Comparison of ENCODE assay signal across 18 mouse cellular contexts in the genomic region with DNA sequence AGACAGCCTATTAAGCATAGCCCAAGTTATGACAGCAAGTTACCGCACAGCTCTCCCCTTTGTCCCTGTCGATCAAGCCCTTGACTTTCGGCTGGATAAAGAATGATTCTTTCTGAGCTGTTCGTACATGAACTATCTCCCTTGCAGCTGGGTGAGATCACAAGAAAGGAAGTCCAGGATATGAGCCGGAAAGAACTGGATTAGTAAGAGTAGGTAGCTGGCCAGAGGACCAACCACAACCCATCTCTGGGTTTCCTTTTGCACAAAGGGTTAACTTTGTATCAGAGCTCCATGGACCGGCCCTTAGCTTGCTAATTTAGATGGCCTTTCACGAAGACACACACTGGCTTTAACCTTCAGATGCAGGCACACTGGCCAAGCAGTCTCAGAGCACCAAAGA.
A peak's percentile ranks its signal among the peaks of the same experiment; 100 is the strongest.
DNase-seq lines count a peak whose midpoint lies in the region; ATAC-seq and TF ChIP-seq lines count a peak whose summit lies in the region.
"Had no signal": no experiment of that assay in that cellular context is flagged by ENCODE, and none has a peak within 500 bp of the region (broad histone marks: within the 10 kb centered on the region; RNA-seq: fewer than 3 reads in every experiment).

No protein-coding gene starts in this region.

- no peak overlapping the region for H3K9ac ChIP-seq in heart, embryonic 12.5 days
- H3K9ac ChIP-seq in liver, postnatal 0 days (replicated peaks), result no peak overlapping the region
- no peak overlapping the region for H3K9ac ChIP-seq in liver, embryonic 12.5 days
- H3K9ac ChIP-seq in lung, postnatal 0 days (replicated peaks; ENCODE audit: low read depth), result no peak overlapping the region
- H3K9ac ChIP-seq in hindbrain, postnatal 0 days (replicated peaks; ENCODE audit: low read length), result no peak overlapping the region
- H3K9ac ChIP-seq: embryonic facial prominence, embryonic 13.5 days; forebrain, embryonic 13.5 days; hindbrain, embryonic 15.5 days had no signal

- no peak for TF ChIP-seq CTCF in liver, postnatal 0 days (IDR thresholded peaks at IDR 0.05; ENCODE audit: low read depth)
- no peak for TF ChIP-seq CTCF in lung, postnatal 0 days (IDR thresholded peaks at IDR 0.05)
- TF ChIP-seq CTCF in hindbrain, postnatal 0 days (IDR thresholded peaks at IDR 0.05; ENCODE audit: low read depth), result no peak

- H3K27me3 ChIP-seq in heart, embryonic 12.5 days (replicated peaks), result no peaks in the 10 kb centered on the region
- H3K27me3 ChIP-seq in liver, postnatal 0 days (ENCODE audit: insufficient read depth, low read length), result no peaks in the 10 kb centered on the region
- 0 out of 2 replicates have a peak, but pooled peaks cover 3% of the 10 kb centered on the region for H3K27me3 ChIP-seq in liver, embryonic 12.5 days (replicated peaks)
- H3K27me3 ChIP-seq in lung, postnatal 0 days (replicated peaks; ENCODE audit: insufficient read depth, low read length), result no peaks in the 10 kb centered on the region
- H3K27me3 ChIP-seq in hindbrain, postnatal 0 days (ENCODE audit: insufficient read depth, low read length), result no peaks in the 10 kb centered on the region
- H3K27me3 ChIP-seq: embryonic facial prominence, embryonic 13.5 days; forebrain, embryonic 13.5 days; hindbrain, embryonic 15.5 days had no signal

- no peak overlapping the region for H3K4me2 ChIP-seq in heart, embryonic 12.5 days
- H3K4me2 ChIP-seq in liver, postnatal 0 days (ENCODE audit: low read depth, low read length), result no peak overlapping the region
- no peak overlapping the region for H3K4me2 ChIP-seq in liver, embryonic 12.5 days
- no peak overlapping the region for H3K4me2 ChIP-seq in lung, postnatal 0 days (replicated peaks; ENCODE audit: low read depth, low read length)
- H3K4me2 ChIP-seq in hindbrain, postnatal 0 days (ENCODE audit: low read depth, low read length), result no peak overlapping the region
- H3K4me2 ChIP-seq: embryonic facial prominence, embryonic 13.5 days; forebrain, embryonic 13.5 days; heart, embryonic 11.5 days; hindbrain, embryonic 15.5 days had no signal

- no peak for DNase-seq in heart, adult 11 months
- no peak for DNase-seq in liver, postnatal 0 days
- peak; percentile 36 for DNase-seq in lung, postnatal 0 days (ENCODE audit: low spot score)
- no peak for DNase-seq in lung, postnatal 25 days (ENCODE audit: low spot score)
- DNase-seq in hindbrain, postnatal 0 days (ENCODE audit: low spot score), result no peak
- DNase-seq: adrenal gland, adult 2 months; adrenal gland, postnatal 25 days; cerebellum, adult 18-20 months; cerebellum, adult 9-11 months; cerebellum, postnatal 36 days; gastrocnemius, adult 2 months; gastrocnemius, postnatal 25 days had no signal

- WGBS in heart, embryonic 12.5 days, result 39% methylated on average over 7 of the region's 7 CpGs
- WGBS in liver, postnatal 0 days (ENCODE audit: insufficient replicate concordance), result 42% methylated on average over 7 of the region's 7 CpGs
- 34% methylated on average over 7 of the region's 7 CpGs for WGBS in liver, embryonic 12.5 days (ENCODE audit: insufficient replicate concordance)
- 27% methylated on average over 7 of the region's 7 CpGs for WGBS in lung, postnatal 0 days
- 66% methylated on average over 7 of the region's 7 CpGs for WGBS in hindbrain, postnatal 0 days

- no peaks in the 10 kb centered on the region for H3K9me3 ChIP-seq in heart, embryonic 12.5 days (replicated peaks)
- H3K9me3 ChIP-seq in liver, postnatal 0 days (ENCODE audit: low read length), result no peaks in the 10 kb centered on the region
- H3K9me3 ChIP-seq in liver, embryonic 12.5 days (replicated peaks), result no peaks in the 10 kb centered on the region
- H3K9me3 ChIP-seq in lung, postnatal 0 days (ENCODE audit: low read length), result no peaks in the 10 kb centered on the region
- H3K9me3 ChIP-seq in hindbrain, postnatal 0 days (ENCODE audit: low read length), result no peaks in the 10 kb centered on the region
- H3K9me3 ChIP-seq: embryonic facial prominence, embryonic 13.5 days; forebrain, embryonic 13.5 days; hindbrain, embryonic 15.5 days had no signal

- no peak overlapping the region for H3K4me3 ChIP-seq in heart, embryonic 12.5 days
- H3K4me3 ChIP-seq in liver, postnatal 0 days (ENCODE audit: low read depth, low read length), result no peak overlapping the region
- no peak overlapping the region for H3K4me3 ChIP-seq in liver, embryonic 12.5 days
- H3K4me3 ChIP-seq in lung, postnatal 0 days (ENCODE audit: low read depth, low read length), result no peak overlapping the region
- H3K4me3 ChIP-seq in hindbrain, postnatal 0 days (ENCODE audit: low read length), result no peak overlapping the region
- H3K4me3 ChIP-seq: embryonic facial prominence, embryonic 13.5 days; forebrain, embryonic 13.5 days; gastrocnemius, adult 2 months; hindbrain, embryonic 15.5 days had no signal

- no peak for TF ChIP-seq EP300 in liver, postnatal 0 days (IDR thresholded peaks at IDR 0.05; ENCODE audit: low read depth)
- TF ChIP-seq EP300 in lung, postnatal 0 days (IDR thresholded peaks at IDR 0.05), result no peak; the same call in 1 of the 2 replicates

- H3K27ac ChIP-seq in heart, embryonic 12.5 days (ENCODE audit: poor library complexity, severe bottlenecking), result no peak overlapping the region
- H3K27ac ChIP-seq in liver, postnatal 0 days (ENCODE audit: low read depth), result peak overlapping the region; percentile 16; the same call in 1 of the 2 replicates
- no peak overlapping the region for H3K27ac ChIP-seq in liver, embryonic 12.5 days
- H3K27ac ChIP-seq in lung, postnatal 0 days (ENCODE audit: low read length), result peak overlapping the region; percentile 33
- H3K27ac ChIP-seq in hindbrain, postnatal 0 days, result no peak overlapping the region
- H3K27ac ChIP-seq: embryonic facial prominence, embryonic 13.5 days; forebrain, embryonic 13.5 days; gastrocnemius, adult 2 months; hindbrain, embryonic 15.5 days had no signal

- 0 out of 2 replicates have a peak, but pooled peaks cover 9% of the 10 kb centered on the region for H3K4me1 ChIP-seq in heart, embryonic 12.5 days (replicated peaks)
- H3K4me1 ChIP-seq in liver, postnatal 0 days (ENCODE audit: insufficient read depth), result peaks cover 5% of the 10 kb centered on the region; the same call in 1 of the 2 replicates
- H3K4me1 ChIP-seq in liver, embryonic 12.5 days, result no peaks in the 10 kb centered on the region
- no peaks in the 10 kb centered on the region for H3K4me1 ChIP-seq in lung, postnatal 0 days (ENCODE audit: insufficient read depth, low read depth, low read length)
- no peaks in the 10 kb centered on the region for H3K4me1 ChIP-seq in hindbrain, postnatal 0 days (ENCODE audit: insufficient read depth, low read length)
- H3K4me1 ChIP-seq: hindbrain, embryonic 15.5 days had no signal

- ATAC-seq in heart, embryonic 12.5 days (ENCODE audit: insufficient number of reproducible peaks, low FRiP score), result 0 out of 2 replicates have a peak, but pooled peaks have one; percentile 39
- no peak for ATAC-seq in liver, postnatal 0 days
- no peak for ATAC-seq in liver, embryonic 12.5 days
- peak; percentile 17; the same call in 1 of the 2 replicates for ATAC-seq in lung, postnatal 0 days
- ATAC-seq in hindbrain, postnatal 0 days, result 0 out of 2 replicates have a peak, but pooled peaks have one; percentile 15
- ATAC-seq: forebrain, embryonic 13.5 days had no signal

- H3K36me3 ChIP-seq in heart, embryonic 12.5 days, result no peaks in the 10 kb centered on the region
- no peaks in the 10 kb centered on the region for H3K36me3 ChIP-seq in liver, postnatal 0 days (replicated peaks; ENCODE audit: insufficient read depth, low read length)
- no peaks in the 10 kb centered on the region for H3K36me3 ChIP-seq in liver, embryonic 12.5 days
- H3K36me3 ChIP-seq in lung, postnatal 0 days (ENCODE audit: insufficient read depth, low read length), result no peaks in the 10 kb centered on the region
- H3K36me3 ChIP-seq in hindbrain, postnatal 0 days (ENCODE audit: insufficient read depth, low read length), result no peaks in the 10 kb centered on the region
- H3K36me3 ChIP-seq: embryonic facial prominence, embryonic 13.5 days; hindbrain, embryonic 15.5 days had no signal

Comparison
In these comparisons a context has a peak if more than half of its experiments do, and no peak if none do; other contexts are left out.
1. H3K27ac ChIP-seq: peak in liver, postnatal 0 days (single experiment) and lung, postnatal 0 days (single experiment); none in heart, embryonic 12.5 days (single experiment), liver, embryonic 12.5 days (single experiment) and hindbrain, postnatal 0 days (single experiment).
2. ATAC-seq: peak in heart, embryonic 12.5 days (single experiment), lung, postnatal 0 days (single experiment) and hindbrain, postnatal 0 days (single experiment); none in liver, postnatal 0 days (single experiment) and liver, embryonic 12.5 days (single experiment).